Mouse (Mus musculus) heart, adult 2 months (tissue): ENCODE data around the gene Gm6525. TPM values are rescaled to one million over a fixed set of nuclear protein-coding genes. Genes with fewer than 3 reads are reported as not detected.

ENCODE experiments used
- DNase-seq, 2 experiments: peaks; one replicate each; pipeline ENCODE4 v3.0.0; 2021
- H3K27ac ChIP-seq: fragments of 200-600 bp; 2 replicates; pipeline ENCODE4 v1.8.1; 2022
- H3K27me3 ChIP-seq: fragments of 200-500 bp; 2 replicates; pipeline ENCODE4 v1.6.1; 2012; ENCODE audit warnings: mild to moderate bottlenecking, low read length, inconsistent platforms, mixed read lengths; ENCODE audit not compliant: control insufficient read depth, insufficient read depth
- H3K36me3 ChIP-seq: fragments of 200-500 bp; 2 replicates; pipeline ENCODE4 v1.6.1; 2012; ENCODE audit warnings: low read length, inconsistent platforms; ENCODE audit not compliant: control insufficient read depth, insufficient read depth
- H3K4me1 ChIP-seq: fragments of 200-500 bp; 2 replicates; pipeline ENCODE4 v1.6.1; 2011; ENCODE audit warnings: low read length; ENCODE audit not compliant: control insufficient read depth, insufficient read depth
- H3K4me3 ChIP-seq: fragments of 200-600 bp; 2 replicates; pipeline ENCODE4 v1.8.1; 2022
- H3K79me2 ChIP-seq: fragments of 200-500 bp; replicated peaks from 2 replicates; pipeline ENCODE4 v1.6.1; 2012; ENCODE audit warnings: mild to moderate bottlenecking, inconsistent platforms, low read length, moderate library complexity, mixed read lengths; ENCODE audit not compliant: control insufficient read depth, insufficient read depth
- H3K9ac ChIP-seq: fragments of 200-500 bp; 2 replicates; pipeline ENCODE4 v1.6.1; 2012; ENCODE audit warnings: low read depth, mild to moderate bottlenecking, control low read depth, inconsistent platforms, low read length, mixed read lengths
- CTCF ChIP-seq: fragments of 200-600 bp; IDR thresholded peaks from 2 replicates; pipeline ENCODE4 v1.8.1; 2022; ENCODE audit warnings: antibody characterized with exemption, mild to moderate bottlenecking, moderate library complexity
- EP300 ChIP-seq: fragments of 200-500 bp; IDR thresholded peaks from 2 replicates; pipeline ENCODE4 v1.6.1; 2011; ENCODE audit warnings: low read depth, low read length, control low read depth; ENCODE audit not compliant: insufficient read depth
- POLR2A ChIP-seq: fragments of 200-500 bp; IDR thresholded peaks from 2 replicates; pipeline ENCODE4 v1.6.1; 2011; ENCODE audit warnings: mild to moderate bottlenecking, low read depth, low read length, control low read depth; ENCODE audit not compliant: insufficient read depth
- WGBS: fragments of 180-500 bp; shearing (Covaris S2); methylation state at CpG from one replicate; pipeline ENCODE4 v1.1.7; 2018; 5-methylcytosine and 5-hydroxymethylcytosine counted together
- intact Hi-C: fragments of 180-260 bp; cut with DNase I; formaldehyde crosslinking; loops from one replicate; pipeline ENCODE4 v1.15.1; 2025
- polyA plus RNA-seq: library from polyadenylated mRNA; depleted of rRNA; stranded (reverse); fragments of >200 nt; gene quantifications from 2 replicates; pipeline ENCODE4 v1.2.3, GENCODE M21; 2012
- total RNA-seq, 2 experiments: library from RNA; stranded (reverse); gene quantifications; 2 replicates each; pipeline ENCODE4 v1.2.3; 2021

Gene Gm6525
- total and polyA plus RNA-seq, 3 experiments = not detected

DNA sequence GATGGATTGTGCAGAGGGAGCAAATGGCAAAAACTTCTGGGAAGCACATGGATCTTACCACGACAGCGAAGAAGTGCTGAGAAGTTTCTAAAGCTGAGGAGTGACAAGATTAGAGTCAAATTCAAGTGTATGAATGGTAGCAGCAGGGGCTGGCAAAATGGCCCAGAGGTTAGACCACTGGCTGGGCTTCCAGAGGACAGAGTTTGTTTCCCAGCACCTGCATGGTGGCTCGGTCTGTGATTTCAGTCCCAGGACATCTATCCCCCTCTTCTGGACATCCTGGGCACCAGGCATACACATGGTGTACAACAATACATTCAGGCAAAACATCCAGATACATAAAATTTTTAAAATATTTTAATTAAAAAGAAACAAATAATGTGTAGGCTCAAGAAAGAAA, 24.1 kb upstream of the Gm6525 start:
- Histone ChIP-seq H3K79me2 (no peaks in the 10 kb centered on the region), H3K4me3 (no peak overlapping the region), H3K9ac (no peak overlapping the region), H3K27ac (no peak overlapping the region), H3K4me1 (no peaks in the 10 kb centered on the region), H3K36me3 (no peaks in the 10 kb centered on the region), H3K27me3 (no peaks in the 10 kb centered on the region)
- intact Hi-C loops = loop anchor here (5.0 to 10.0 kb wide), 2 partner anchors 58 to 205 kb away; no protein-coding TSS in a partner anchor
- WGBS = 94% methylated on average over 3 of the region's 3 CpGs
- no peak for TF ChIP-seq POLR2A
- TF ChIP-seq CTCF = no peak
- TF ChIP-seq EP300 = no peak
- DNase-seq = no peak

DNA sequence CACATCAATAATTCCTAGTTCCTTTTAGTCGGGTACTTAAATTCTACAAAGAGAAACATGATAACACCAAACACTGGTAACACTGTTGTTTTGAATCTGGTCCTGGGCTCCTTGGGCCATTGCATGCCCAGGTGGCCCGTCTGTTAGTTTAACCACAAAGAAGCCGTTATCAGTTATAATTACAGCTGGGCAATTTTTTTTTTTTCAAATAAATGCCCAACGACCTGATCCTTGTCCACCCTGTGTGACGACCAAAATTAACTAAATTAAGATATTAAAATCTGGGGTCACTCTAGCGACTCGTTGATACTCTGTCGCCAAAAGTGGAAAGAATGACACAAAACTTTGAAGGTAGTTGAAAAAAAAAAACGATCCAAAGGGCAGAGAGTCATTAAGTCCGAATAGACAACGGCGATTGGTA, 19.2 kb upstream of the Gm6525 start:
- Histone ChIP-seq H3K4me1 (no peaks in the 10 kb centered on the region), H3K27ac (no peak overlapping the region), H3K27me3 (no peaks in the 10 kb centered on the region), H3K9ac (no peak overlapping the region), H3K79me2 (no peaks in the 10 kb centered on the region), H3K36me3 (no peaks in the 10 kb centered on the region), H3K4me3 (no peak overlapping the region)
- DNase-seq = no peak
- 30% methylated on average over 12 of the region's 12 CpGs for WGBS
- TF ChIP-seq CTCF = no peak
- TF ChIP-seq EP300 = no peak
- TF ChIP-seq POLR2A = no peak
- intact Hi-C loops = loop anchor here (5.0 to 10.0 kb wide), 3 partner anchors 62 to 210 kb away; no protein-coding TSS in a partner anchor

DNA sequence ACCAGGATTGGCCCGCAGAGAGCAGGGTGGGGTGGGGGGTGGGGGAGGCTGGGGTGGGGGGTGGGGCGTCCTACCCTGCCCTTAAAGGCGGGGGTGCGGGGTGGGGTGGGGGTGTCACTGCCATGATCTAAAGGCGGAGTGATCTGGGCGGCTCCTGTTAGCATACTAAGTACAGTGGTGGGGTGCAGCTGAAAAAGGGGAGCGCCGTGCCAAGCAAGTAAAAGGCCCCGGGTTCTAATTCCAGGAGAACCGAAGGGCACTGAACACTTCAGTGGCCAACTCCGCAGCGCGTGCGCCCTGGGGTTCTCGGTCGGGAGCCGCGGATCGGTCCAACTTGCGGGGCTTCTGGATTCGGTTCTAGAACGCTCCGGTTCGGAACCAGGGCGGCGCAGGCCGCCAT, 18.8 kb upstream of the Gm6525 start:
- WGBS = 3% methylated on average over 27 of the region's 27 CpGs
- peak overlapping the region; percentile 10; the same call in 1 of the 2 replicates for H3K27ac ChIP-seq
- DNase-seq = no peak

DNA sequence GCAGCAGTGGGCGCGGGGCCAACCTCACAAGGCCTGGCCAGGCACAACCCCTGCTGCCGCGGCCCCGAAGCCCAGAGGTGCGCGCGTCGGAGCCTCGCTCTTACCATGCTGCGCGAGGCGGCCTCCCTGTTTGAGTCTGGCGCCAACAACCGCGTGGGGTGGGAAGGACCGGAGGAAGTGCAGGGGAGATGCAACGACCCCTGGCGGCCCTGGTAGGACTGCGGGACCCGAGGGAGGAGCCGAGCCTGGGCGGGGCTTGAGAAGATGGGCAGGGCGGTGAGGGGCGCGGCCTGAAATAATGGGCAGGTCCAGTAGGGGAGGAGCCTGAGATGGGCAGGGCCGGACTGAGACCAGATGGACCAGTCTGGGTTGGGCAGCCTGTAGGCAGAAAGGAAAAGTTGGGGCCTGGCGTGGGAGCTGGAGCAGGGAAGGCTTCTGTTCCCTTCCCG, 18.3 kb upstream of the Gm6525 start, which contains the start of gene Mnd1:
Gene Mnd1, minus strand, starts transcription at position 229 of the 449 bp plus-strand sequence.
- WGBS = under 1% methylated on average over 29 of the region's 29 CpGs
- intact Hi-C loops = loop anchor here (5.0 to 10.0 kb wide), 2 partner anchors 118 to 211 kb away; no protein-coding TSS in a partner anchor
- no peaks in the 10 kb centered on the region for H3K4me1 ChIP-seq
- no peaks in the 10 kb centered on the region for H3K27me3 ChIP-seq
- DNase-seq = peak; percentile 97 to 99
- H3K27ac ChIP-seq = peak within 1 kb of the TSS; percentile 10; the same call in 1 of the 2 replicates
- H3K36me3 ChIP-seq = no peaks in the 10 kb centered on the region
- H3K9ac ChIP-seq = peak within 1 kb of the TSS; percentile 43
- 0 out of 2 replicates have a peak, but pooled peaks have one; percentile 14 for TF ChIP-seq EP300
- TF ChIP-seq CTCF = no peak; the same call in none of the 2 replicates
- peak; percentile 83 for TF ChIP-seq POLR2A
- H3K4me3 ChIP-seq = peak within 1 kb of the TSS; percentile 60
- H3K79me2 ChIP-seq = no peaks in the 10 kb centered on the region

More for the DNA sequence above, 18.8 kb upstream of the Gm6525 start:
- Histone ChIP-seq H3K9ac (peak overlapping the region; percentile 43), H3K4me1 (no peaks in the 10 kb centered on the region), H3K79me2 (no peaks in the 10 kb centered on the region), H3K36me3 (no peaks in the 10 kb centered on the region), H3K27me3 (no peaks in the 10 kb centered on the region), H3K4me3 (peak overlapping the region; percentile 60)
- TF ChIP-seq POLR2A (no peak), CTCF (no peak), EP300 (no peak)
- intact Hi-C loops = loop anchor here (5.0 to 10.0 kb wide), 2 partner anchors 118 to 210 kb away; no protein-coding TSS in a partner anchor

DNA sequence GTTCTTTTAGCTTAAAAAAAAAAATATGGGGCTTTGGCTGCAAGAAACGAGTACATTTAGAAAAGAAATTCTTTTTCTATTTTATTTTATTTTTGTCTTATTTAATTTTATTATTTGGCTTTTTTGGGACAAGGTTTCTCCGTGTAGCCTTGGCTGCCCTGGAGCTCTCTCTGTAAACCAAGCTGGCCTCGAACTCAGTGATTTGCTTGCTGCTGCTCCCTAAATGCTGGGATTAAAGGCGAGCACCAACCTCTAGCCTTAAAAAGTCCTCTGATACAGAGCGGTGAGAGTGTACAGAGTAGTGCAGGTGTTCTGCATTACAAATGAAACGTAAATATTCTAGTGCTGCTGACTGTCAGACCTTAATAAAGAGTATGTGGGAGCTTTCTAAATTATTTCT, 17.8 kb upstream of the Gm6525 start:
- DNase-seq = no peak
- 69% methylated on average over 6 of the region's 6 CpGs for WGBS
- Histone ChIP-seq H3K27me3 (no peaks in the 10 kb centered on the region), H3K9ac (no peak overlapping the region), H3K79me2 (no peaks in the 10 kb centered on the region), H3K4me1 (no peaks in the 10 kb centered on the region), H3K36me3 (no peaks in the 10 kb centered on the region), H3K27ac (0 out of 2 replicates have a peak overlapping the region, but pooled peaks have one; percentile 1), H3K4me3 (peak overlapping the region; percentile 46)
- no peak for TF ChIP-seq EP300
- no peak for TF ChIP-seq CTCF
- no peak for TF ChIP-seq POLR2A
- intact Hi-C loops = loop anchor here (5.0 to 10.0 kb wide), 2 partner anchors 119 to 211 kb away; no protein-coding TSS in a partner anchor

DNA sequence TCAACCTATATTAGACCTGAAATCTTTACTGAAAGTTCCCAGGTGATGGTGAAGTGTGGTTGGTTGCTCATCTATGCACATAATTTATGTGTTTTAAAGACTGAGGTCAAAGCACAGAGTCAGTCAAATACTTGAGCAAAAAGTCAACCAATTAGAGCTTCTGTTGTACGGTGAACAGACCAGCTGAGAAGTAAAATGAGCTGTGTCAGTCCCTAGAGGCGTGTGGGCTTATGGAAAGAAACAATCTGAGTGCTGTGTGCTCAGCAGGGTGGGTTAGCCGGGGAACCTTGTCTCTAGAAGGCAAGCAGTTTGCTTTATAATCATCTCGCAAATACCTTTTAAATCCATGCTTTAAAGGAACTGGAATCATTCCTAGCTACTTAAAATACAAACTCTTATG, 16.9 kb upstream of the Gm6525 start:
- H3K27me3 ChIP-seq = no peaks in the 10 kb centered on the region
- TF ChIP-seq EP300 (no peak), CTCF (no peak), POLR2A (no peak)
- H3K36me3 ChIP-seq = no peaks in the 10 kb centered on the region
- WGBS = 77% methylated on average over 4 of the region's 4 CpGs
- no peak for DNase-seq
- H3K9ac ChIP-seq = no peak overlapping the region
- intact Hi-C loops = loop anchor here (5.0 to 10.0 kb wide), 2 partner anchors 120 to 212 kb away; no protein-coding TSS in a partner anchor
- no peak overlapping the region for H3K4me3 ChIP-seq
- H3K79me2 ChIP-seq = no peaks in the 10 kb centered on the region
- H3K27ac ChIP-seq = no peak overlapping the region
- no peaks in the 10 kb centered on the region for H3K4me1 ChIP-seq
